Mouse (Mus musculus) adrenal gland, postnatal 25 days (tissue): ENCODE data around the gene Gm11361. TPM values are rescaled to one million over a fixed set of nuclear protein-coding genes. Genes with fewer than 3 reads are reported as not detected.

Source experiments
- DNase-seq: peaks from one replicate; pipeline ENCODE4 v3.0.0; 2021; ENCODE audit warnings: mixed read lengths
- long read RNA-seq: library from polyadenylated mRNA; stranded (forward); transcript quantifications from one replicate; pipeline ENCODE4 v2.0.0, GENCODE M21; 2021
- total RNA-seq: library from RNA; stranded (reverse); gene quantifications from 2 replicates; pipeline ENCODE4 v1.2.3, GENCODE M21; 2021

Gm11361 gene
- 109 and 154 TPM in 2 replicates for total RNA-seq
- long read RNA-seq, partial matches to known transcripts: 0 of 4 reads
- long read RNA-seq, other reads (novel, unspliced or antisense): 0 of 4 reads

GRCm38 (mm10) chr13:28257228-28257627, at the start of gene Gm11361:
TSS of gene Gm11361 (plus strand) at chr13:28257528.
- no peak for DNase-seq

GRCm38 (mm10) chr13:28264399-28264798, 7.1 kb downstream of the Gm11361 start:
- DNase-seq: no peak

GRCm38 (mm10) chr13:28287368-28287767, 30.0 kb downstream of the Gm11361 start:
- no peak for DNase-seq

GRCm38 (mm10) chr13:28294272-28294671, 36.9 kb downstream of the Gm11361 start:
- DNase-seq: no peak

- no peak for DNase-seq
Measured at GRCm38 (mm10) chr13:28294757-28295361, 37.5 kb downstream of the Gm11361 start.

GRCm38 (mm10) chr13:28295492-28295891, 38.2 kb downstream of the Gm11361 start:
- no peak for DNase-seq

GRCm38 (mm10) chr13:28297098-28297497, 39.8 kb downstream of the Gm11361 start:
- no peak for DNase-seq

- DNase-seq: no peak
Measured at GRCm38 (mm10) chr13:28297577-28297976, 40.2 kb downstream of the Gm11361 start.

Other genes starting within 250 kb of the Gm11361 start
- gene Prl4a1, start 241.3 kb upstream of the Gm11361 start, total RNA-seq: not detected in 2 replicates
- gene Prl5a1, start 115.0 kb upstream of the Gm11361 start, total RNA-seq: not detected in 2 replicates